Mouse (Mus musculus) MEL (cell line): ENCODE measurements around the gene Gm21060. TPM values are rescaled to one million over a fixed set of nuclear protein-coding genes. Genes with fewer than 3 reads are reported as not detected.

Source experiments
- DNase-seq: peaks from one replicate; pipeline ENCODE4 v3.0.0; 2011; ENCODE audit warnings: low read depth, low spot score
- H3K27ac ChIP-seq: 2 replicates; pipeline ENCODE4 v1.5.1; 2012; ENCODE audit warnings: low read depth, mild to moderate bottlenecking, control low read depth, low read length, moderate library complexity; ENCODE audit not compliant: control insufficient read depth
- H3K27me3 ChIP-seq, 2 experiments: fragments of 150-350 bp in 1 of 2; sonication (generic) in 1 of 2; 2 replicates each; pipeline ENCODE4 v1.6.1; 2012; ENCODE audit warnings: low read length in 2 of 2, mild to moderate bottlenecking in 2 of 2, improper control_type of control experiment in 1 of 2, moderate library complexity in 1 of 2; ENCODE audit not compliant: insufficient read depth in 2 of 2, control insufficient read depth in 1 of 2
- H3K36me3 ChIP-seq, 2 experiments: 2 replicates each; pipeline ENCODE4 v1.6.1; 2012 to 2014; ENCODE audit warnings: low read length in 2 of 2, improper control_type of control experiment in 1 of 2, inconsistent platforms in 1 of 2, mild to moderate bottlenecking in 1 of 2; ENCODE audit not compliant: insufficient read depth in 2 of 2, control insufficient read depth in 1 of 2
- H3K4me1 ChIP-seq, 2 experiments: fragments of 150-350 bp in 1 of 2; sonication (generic) in 1 of 2; 2 replicates each; pipeline ENCODE4 v1.6.1; 2012; ENCODE audit warnings: low read length in 2 of 2, improper control_type of control experiment in 1 of 2, mild to moderate bottlenecking in 1 of 2; ENCODE audit not compliant: insufficient read depth in 2 of 2, control insufficient read depth in 1 of 2
- H3K4me3 ChIP-seq, 2 experiments: fragments of 150-350 bp in 1 of 2; sonication (generic) in 1 of 2; 2 replicates each; pipeline ENCODE4 v1.5.1; 2012; ENCODE audit warnings: low read depth in 2 of 2, low read length in 2 of 2, mild to moderate bottlenecking in 2 of 2, moderate library complexity in 2 of 2, control low read depth in 1 of 2, improper control_type of control experiment in 1 of 2; ENCODE audit not compliant: control insufficient read depth in 1 of 2, insufficient read depth in 1 of 2
- H3K79me2 ChIP-seq: 2 replicates; pipeline ENCODE4 v1.6.1; 2012; ENCODE audit warnings: mild to moderate bottlenecking, low read length, moderate library complexity; ENCODE audit not compliant: control insufficient read depth, poor library complexity, insufficient read depth
- H3K9ac ChIP-seq: 2 replicates; pipeline ENCODE4 v1.6.1; 2012; ENCODE audit warnings: low read depth, mild to moderate bottlenecking, control low read depth, low read length, moderate library complexity; ENCODE audit not compliant: control insufficient read depth, poor library complexity, severe bottlenecking
- H3K9me3 ChIP-seq: fragments of 150-350 bp; sonication (generic); replicated peaks from 2 replicates; pipeline ENCODE4 v1.6.1; 2012; ENCODE audit warnings: mild to moderate bottlenecking, low read length, improper control_type of control experiment, moderate library complexity; ENCODE audit not compliant: insufficient read depth
- BHLHE40 ChIP-seq: IDR thresholded peaks from 2 replicates; pipeline ENCODE4 v1.6.1; 2012; ENCODE audit warnings: low read depth, mild to moderate bottlenecking, inconsistent platforms, low read length, improper control_type of control experiment, borderline replicate concordance
- CHD2 ChIP-seq: IDR thresholded peaks from 2 replicates; pipeline ENCODE4 v1.6.1; 2011; ENCODE audit warnings: low read length, improper control_type of control experiment
- CTCF ChIP-seq, 3 experiments: IDR thresholded peaks in 2 of 3; conservative IDR thresholded peaks in 1 of 3; 2 replicates each; pipeline ENCODE4 v1.5.1; 2011 to 2012; ENCODE audit warnings: low read length in 3 of 3, low read depth in 2 of 3, mild to moderate bottlenecking in 2 of 3, improper control_type of control experiment in 1 of 3, inconsistent platforms in 1 of 3, mixed read lengths in 1 of 3, moderate library complexity in 1 of 3; ENCODE audit not compliant: control insufficient read depth in 1 of 3, insufficient read depth in 1 of 3, poor library complexity in 1 of 3, severe bottlenecking in 1 of 3
- E2F4 ChIP-seq: IDR thresholded peaks from 2 replicates; pipeline ENCODE4 v1.6.1; 2011; ENCODE audit warnings: low read depth, low read length, improper control_type of control experiment, borderline replicate concordance
- EP300 ChIP-seq, 2 experiments: IDR thresholded peaks; 2 replicates each; pipeline ENCODE4 v1.6.1; 2011; ENCODE audit warnings: improper control_type of control experiment in 2 of 2, low read length in 2 of 2, low read depth in 1 of 2, mild to moderate bottlenecking in 1 of 2
- ETS1 ChIP-seq: IDR thresholded peaks from 2 replicates; pipeline ENCODE4 v1.6.1; 2012; ENCODE audit warnings: low read depth, mild to moderate bottlenecking, inconsistent platforms, low read length, improper control_type of control experiment, moderate library complexity
- GABPA ChIP-seq: IDR thresholded peaks from 2 replicates; pipeline ENCODE4 v1.6.1; 2012; ENCODE audit warnings: low read depth, mild to moderate bottlenecking, inconsistent platforms, low read length, improper control_type of control experiment, moderate library complexity
- MAX ChIP-seq: IDR thresholded peaks from 2 replicates; pipeline ENCODE4 v1.6.1; 2011; ENCODE audit warnings: low read length, improper control_type of control experiment
- MAZ ChIP-seq: IDR thresholded peaks from 2 replicates; pipeline ENCODE4 v1.6.1; 2012; ENCODE audit warnings: low read depth, mild to moderate bottlenecking, inconsistent platforms, low read length, improper control_type of control experiment
- MYC ChIP-seq: IDR thresholded peaks from 2 replicates; pipeline ENCODE4 v1.6.1; 2011; ENCODE audit warnings: low read depth, mild to moderate bottlenecking, low read length, improper control_type of control experiment, moderate library complexity
- NELFE ChIP-seq: IDR thresholded peaks from 2 replicates; pipeline ENCODE4 v1.6.1; 2011; ENCODE audit warnings: low read depth, low read length, improper control_type of control experiment
- NRF1 ChIP-seq: IDR thresholded peaks from 2 replicates; pipeline ENCODE4 v1.6.1; 2014; ENCODE audit warnings: low read depth, mild to moderate bottlenecking, inconsistent platforms, low read length, improper control_type of control experiment, moderate library complexity; ENCODE audit not compliant: poor library complexity, insufficient read depth, severe bottlenecking
- POLR2A ChIP-seq, 2 experiments: IDR thresholded peaks; 2 replicates each; pipeline ENCODE4 v1.6.1; 2011 to 2012; ENCODE audit warnings: low read length in 2 of 2, mild to moderate bottlenecking in 2 of 2, control low read depth in 1 of 2, improper control_type of control experiment in 1 of 2, low read depth in 1 of 2, moderate library complexity in 1 of 2; ENCODE audit not compliant: control insufficient read depth in 1 of 2, insufficient read depth in 1 of 2, poor library complexity in 1 of 2
- POLR2AphosphoS2 ChIP-seq: IDR thresholded peaks from 2 replicates; pipeline ENCODE4 v1.6.1; 2011; ENCODE audit warnings: low read length, improper control_type of control experiment
- RAD21 ChIP-seq: IDR thresholded peaks from 2 replicates; pipeline ENCODE4 v1.6.1; 2011; ENCODE audit warnings: mild to moderate bottlenecking, low read depth, low read length, improper control_type of control experiment
- RCOR1 ChIP-seq: IDR thresholded peaks from 2 replicates; pipeline ENCODE4 v1.6.1; 2012; ENCODE audit warnings: low read depth, mild to moderate bottlenecking, inconsistent platforms, low read length, improper control_type of control experiment
- TBP ChIP-seq: IDR thresholded peaks from 2 replicates; pipeline ENCODE4 v1.8.0; 2011; ENCODE audit warnings: low read depth, low read length, improper control_type of control experiment
- TCF12 ChIP-seq: IDR thresholded peaks from 2 replicates; pipeline ENCODE4 v1.6.1; 2014; ENCODE audit warnings: low read depth, mild to moderate bottlenecking, inconsistent platforms, low read length, improper control_type of control experiment, moderate library complexity
- USF1 ChIP-seq: IDR thresholded peaks from 2 replicates; pipeline ENCODE4 v1.6.1; 2014; ENCODE audit warnings: low read depth, mild to moderate bottlenecking, inconsistent platforms, low read length, improper control_type of control experiment, moderate library complexity
- polyA plus RNA-seq, 2 experiments: library from polyadenylated mRNA; stranded (reverse) in 1 of 2; unstranded in 1 of 2; fragments of >175 nt in 1 of 2; fragments of >200 nt in 1 of 2; gene quantifications; 2 replicates each; pipeline versions ENCODE4 v1.2.1 to v1.2.4; 2012; ENCODE audit warnings: low replicate concordance in 2 of 2, low read depth in 1 of 2; ENCODE audit not compliant: insufficient read length in 2 of 2, insufficient read depth in 1 of 2, missing spikeins in 1 of 2
- total RNA-seq: library from RNA; depleted of rRNA; stranded (reverse); fragments of 300-350 nt; gene quantifications from 2 replicates; pipeline ENCODE4 v1.2.3, GENCODE M21; 2012

Gm21060 gene
- total and polyA plus RNA-seq, 3 experiments = not detected

DNA sequence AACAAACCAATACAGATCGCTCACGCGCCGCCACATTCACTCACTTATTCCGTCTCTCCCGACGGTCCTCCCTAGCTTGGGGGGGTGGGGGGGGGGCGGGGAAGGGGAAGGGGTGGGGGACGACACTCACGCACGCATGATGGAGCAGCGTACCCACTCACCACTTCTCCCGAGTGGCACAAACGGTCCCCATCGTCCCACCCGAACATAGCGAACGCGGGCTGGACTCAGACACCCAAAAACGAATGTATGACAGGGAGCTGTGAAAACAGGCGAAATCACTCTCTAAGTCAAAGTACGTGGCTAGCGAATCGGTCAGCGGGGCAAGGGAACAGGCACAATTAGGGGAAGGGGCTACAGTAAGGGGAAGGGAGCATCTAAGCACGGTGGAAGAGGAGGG is 30.2 kb downstream of the Gm21060 start:
- H3K27ac ChIP-seq = no peak overlapping the region
- H3K4me1 ChIP-seq = peaks cover 6 to 8% of the 10 kb centered on the region in 2 experiments; a peak in 3 of 4 replicates
- peaks cover 0 to 6% of the 10 kb centered on the region in 2 experiments; a peak in 2 of 4 replicates for H3K36me3 ChIP-seq
- no peak for TF ChIP-seq MYC
- TF ChIP-seq CHD2 = no peak
- TF ChIP-seq MAZ = no peak
- TF ChIP-seq POLR2AphosphoS2 = no peak
- DNase-seq = peak; percentile 63
- H3K27me3 ChIP-seq = no peaks in the 10 kb centered on the region
- no peak overlapping the region for H3K9ac ChIP-seq
- H3K9me3 ChIP-seq = no peaks in the 10 kb centered on the region
- no peaks in the 10 kb centered on the region for H3K79me2 ChIP-seq
- no peak overlapping the region for H3K4me3 ChIP-seq

DNA sequence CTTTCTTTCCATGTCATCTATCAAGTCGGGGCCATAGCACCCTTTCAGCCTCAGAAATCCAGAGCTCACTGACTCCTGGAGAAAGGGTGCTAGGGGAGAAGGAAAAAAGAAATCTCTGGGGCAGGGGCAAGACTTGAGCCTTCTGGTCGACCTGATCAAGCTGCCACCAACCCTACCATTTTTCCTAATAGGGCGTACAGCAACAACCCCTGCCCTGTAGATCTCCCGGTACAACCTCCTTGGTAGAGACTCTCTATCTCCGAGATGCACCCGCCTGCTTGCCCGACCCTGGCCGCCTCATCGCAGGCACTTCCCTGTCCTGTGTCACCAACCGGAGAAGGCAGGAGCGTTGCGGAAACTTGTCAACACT is 30.6 kb downstream of the Gm21060 start:
- Histone ChIP-seq H3K79me2 (no peaks in the 10 kb centered on the region), H3K9me3 (no peaks in the 10 kb centered on the region), H3K9ac (no peak overlapping the region), H3K27me3 (no peaks in the 10 kb centered on the region), H3K4me3 (no peak overlapping the region), H3K27ac (no peak overlapping the region; the same call in 1 of the 2 replicates), H3K36me3 (peaks cover 0 to 6% of the 10 kb centered on the region in 2 experiments; a peak in 2 of 4 replicates), H3K4me1 (peaks cover 6 to 8% of the 10 kb centered on the region in 2 experiments; a peak in 3 of 4 replicates)
- TF ChIP-seq GABPA (no peak), NRF1 (no peak), RAD21 (no peak), BHLHE40 (no peak), POLR2AphosphoS2 (no peak), MAZ (no peak; the same call in 1 of the 2 replicates), USF1 (no peak), E2F4 (no peak), RCOR1 (no peak), POLR2A (IDR thresholded peaks at IDR 0.05; ENCODE audit: control insufficient read depth in 1 of 2, insufficient read depth in 1 of 2, low read depth in 1 of 2, low read length in 2 of 2, poor library complexity in 1 of 2) (no peak), MAX (no peak), EP300 (IDR thresholded peaks at IDR 0.05; ENCODE audit: low read depth in 1 of 2, low read length in 2 of 2) (no peak; a peak in 1 of 4 replicates), NELFE (no peak), ETS1 (no peak), CTCF (IDR thresholded peaks at IDR 0.05 in 2 of 3, conservative IDR thresholded peaks at IDR 0.05 in 1 of 3; ENCODE audit: control insufficient read depth in 1 of 3, insufficient read depth in 1 of 3, low read depth in 2 of 3, low read length in 3 of 3, poor library complexity in 1 of 3, severe bottlenecking in 1 of 3) (no peak), TCF12 (no peak), TBP (no peak)
- DNase-seq = peak; percentile 90
